Mouse (Mus musculus): ENCODE data around the gene Prpf3. TPM values are rescaled to one million over a fixed set of nuclear protein-coding genes. Genes with fewer than 3 reads are reported as not detected.

Prpf3 gene
- total and polyA plus RNA-seq, 2 experiments from 2014 or later = 7.7 to 22.6 TPM

DNA sequence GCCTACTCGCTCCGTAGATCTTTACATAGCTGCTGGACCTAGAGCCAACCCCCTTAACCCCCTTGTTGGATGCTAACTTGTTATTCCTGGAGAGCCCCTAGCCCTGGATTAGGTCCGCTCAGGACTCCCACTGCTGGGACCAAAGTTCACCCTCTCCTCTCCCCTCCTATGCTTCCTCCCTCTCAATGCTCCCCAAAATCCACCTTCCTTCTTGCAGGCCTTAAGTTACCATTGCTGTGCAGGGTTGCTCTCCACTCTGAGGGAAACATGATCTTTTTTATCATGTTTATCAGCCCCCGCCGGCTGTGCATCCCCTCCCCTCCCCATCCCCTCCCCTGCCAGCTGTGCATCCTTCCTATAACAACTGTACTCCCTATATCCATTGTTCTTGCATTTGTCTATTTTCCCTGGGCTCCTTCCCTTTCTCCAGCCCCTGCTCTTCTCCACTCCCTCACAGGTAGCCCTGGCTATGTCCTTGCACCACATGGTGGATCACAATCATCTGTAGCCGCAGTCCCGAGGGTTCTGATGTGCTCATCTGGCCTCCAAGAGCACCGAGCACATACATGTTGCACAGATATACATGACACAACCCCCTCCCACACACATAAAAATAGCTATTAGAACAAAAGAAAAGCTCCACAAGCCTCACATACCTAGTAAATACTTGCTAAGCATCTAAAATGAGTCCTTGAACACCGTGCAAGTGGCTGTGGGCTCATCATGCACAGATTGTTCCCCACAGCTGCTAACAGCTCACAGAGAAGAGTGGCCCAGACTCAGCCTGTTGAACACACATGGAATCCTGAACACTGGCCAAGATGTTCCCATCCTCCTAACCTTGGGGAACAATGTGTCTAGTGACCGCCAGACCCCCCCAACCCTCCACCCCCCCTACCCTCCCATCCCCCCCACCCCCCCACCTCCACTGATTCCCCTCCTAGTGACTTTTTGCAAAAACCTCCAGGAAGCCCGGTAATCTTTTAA is 36.7 kb upstream of the Prpf3 start:
- no peak overlapping the region for H3K4me3 ChIP-seq (ENCODE audit: low read length)
- DNase-seq (ENCODE audit: low spot score) = no peak
- H3K9ac ChIP-seq (replicated peaks; ENCODE audit: low read length) = no peak overlapping the region; the same call in 1 of the 2 replicates

GRCm38 (mm10) chr3:95891211-95892065 is 35.8 kb upstream of the Prpf3 start, which contains the start of gene BC028528:
TSS of gene BC028528 (minus strand) at chr3:95892005.
- ATAC-seq (no peak), DNase-seq (ENCODE audit: low spot score) (peak; percentile 18)
- no peak within 1 kb of the TSS; the same call in 1 of the 2 replicates for H3K4me3 ChIP-seq (ENCODE audit: low read length)
- TF ChIP-seq CTCF (IDR thresholded peaks at IDR 0.05; ENCODE audit: low read depth) = no peak
- no peaks in the 10 kb centered on the region for H3K36me3 ChIP-seq (ENCODE audit: insufficient read depth, low read length)
- H3K27me3 ChIP-seq (ENCODE audit: insufficient read depth, low read length) = no peaks in the 10 kb centered on the region
- H3K4me1 ChIP-seq (ENCODE audit: insufficient read depth, low read length) = peaks cover 8% of the 10 kb centered on the region; the same call in 1 of the 2 replicates
- no peaks in the 10 kb centered on the region for H3K9me3 ChIP-seq (ENCODE audit: low read length)
- 25% methylated on average over 12 of the region's 12 CpGs for WGBS
- H3K9ac ChIP-seq (replicated peaks; ENCODE audit: low read length) = no peak within 1 kb of the TSS; the same call in 1 of the 2 replicates
- peak within 1 kb of the TSS; percentile 25 for H3K4me2 ChIP-seq (ENCODE audit: low read depth, low read length)
- peak within 1 kb of the TSS; percentile 72 for H3K27ac ChIP-seq

More for the DNA sequence above, 36.7 kb upstream of the Prpf3 start:
- Histone ChIP-seq H3K27me3 (ENCODE audit: insufficient read depth, low read length) (no peaks in the 10 kb centered on the region), H3K4me1 (ENCODE audit: insufficient read depth, low read length) (peaks cover 8% of the 10 kb centered on the region; the same call in 1 of the 2 replicates), H3K9me3 (ENCODE audit: low read length) (no peaks in the 10 kb centered on the region), H3K36me3 (ENCODE audit: insufficient read depth, low read length) (no peaks in the 10 kb centered on the region), H3K4me2 (ENCODE audit: low read depth, low read length) (peak overlapping the region; percentile 70), H3K27ac (peak overlapping the region; percentile 72)
- no peak for ATAC-seq
- no peak for TF ChIP-seq CTCF (IDR thresholded peaks at IDR 0.05; ENCODE audit: low read depth)
- WGBS = 41% methylated on average over 11 of the region's 11 CpGs

DNA sequence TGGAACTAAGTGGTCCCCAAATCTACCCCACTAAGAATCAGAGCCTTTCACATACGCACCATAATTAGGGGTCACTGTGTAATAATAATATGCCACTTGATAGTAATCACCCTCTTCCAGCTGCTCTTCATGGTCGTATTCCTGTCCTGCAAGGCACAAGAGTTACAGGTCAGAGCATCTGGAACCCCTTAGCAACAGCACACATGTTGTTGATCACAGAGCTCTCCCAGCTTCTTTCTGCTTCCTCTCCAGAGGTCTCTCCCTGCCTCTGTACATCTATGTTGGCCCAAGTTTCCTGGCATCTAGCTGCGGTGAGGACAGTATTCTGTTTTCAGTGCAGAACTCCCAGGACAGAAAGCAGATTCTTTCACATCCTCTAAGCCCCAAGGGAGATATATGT is 34.0 kb upstream of the Prpf3 start:
- 79% methylated on average over 3 of the region's 3 CpGs for WGBS
- H3K4me1 ChIP-seq (ENCODE audit: insufficient read depth, low read length) = 0 out of 2 replicates have a peak, but pooled peaks cover 5% of the 10 kb centered on the region

GRCm38 (mm10) chr3:95887596-95887995 is 31.9 kb upstream of the Prpf3 start:
- Histone ChIP-seq H3K4me1 (ENCODE audit: insufficient read depth, low read length) (peaks cover 3% of the 10 kb centered on the region; the same call in 1 of the 2 replicates), H3K4me2 (ENCODE audit: low read depth, low read length) (no peak overlapping the region), H3K9ac (replicated peaks; ENCODE audit: low read length) (no peak overlapping the region), H3K27me3 (ENCODE audit: insufficient read depth, low read length) (no peaks in the 10 kb centered on the region), H3K9me3 (ENCODE audit: low read length) (no peaks in the 10 kb centered on the region), H3K36me3 (ENCODE audit: insufficient read depth, low read length) (no peaks in the 10 kb centered on the region), H3K4me3 (ENCODE audit: low read length) (no peak overlapping the region), H3K27ac (no peak overlapping the region)
- WGBS = 88% methylated on average over 4 of the region's 4 CpGs
- no peak for TF ChIP-seq CTCF (IDR thresholded peaks at IDR 0.05; ENCODE audit: low read depth)
- no peak for DNase-seq (ENCODE audit: low spot score)
- no peak for ATAC-seq

More for the DNA sequence above, 34.0 kb upstream of the Prpf3 start:
- Histone ChIP-seq H3K9ac (replicated peaks; ENCODE audit: low read length) (no peak overlapping the region), H3K27ac (no peak overlapping the region), H3K9me3 (ENCODE audit: low read length) (no peaks in the 10 kb centered on the region), H3K27me3 (ENCODE audit: insufficient read depth, low read length) (no peaks in the 10 kb centered on the region), H3K4me2 (ENCODE audit: low read depth, low read length) (no peak overlapping the region), H3K36me3 (ENCODE audit: insufficient read depth, low read length) (no peaks in the 10 kb centered on the region), H3K4me3 (ENCODE audit: low read length) (no peak overlapping the region)
- no peak for ATAC-seq
- TF ChIP-seq CTCF (IDR thresholded peaks at IDR 0.05; ENCODE audit: low read depth) = no peak
- no peak for DNase-seq (ENCODE audit: low spot score)

DNA sequence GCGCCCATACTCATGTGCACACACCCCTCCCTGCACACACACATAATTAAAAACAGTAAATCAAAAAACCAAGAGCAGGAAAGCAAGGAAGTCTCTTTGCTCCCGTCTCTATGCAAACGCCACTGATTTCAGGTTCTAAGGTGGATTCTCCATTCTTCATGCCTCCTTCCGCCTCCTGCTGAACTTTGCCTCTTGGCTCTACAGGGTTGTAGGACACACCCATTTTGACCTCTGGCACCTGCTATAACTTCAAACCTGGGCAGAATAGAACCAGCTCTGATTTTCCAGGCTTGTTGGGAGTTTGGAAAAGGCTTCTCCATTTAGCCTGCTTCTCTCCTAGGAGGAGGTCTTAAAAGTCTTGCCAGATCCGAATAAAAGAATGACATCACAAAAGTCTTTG is 28.7 kb upstream of the Prpf3 start:
- no peak overlapping the region for H3K4me2 ChIP-seq (ENCODE audit: low read depth, low read length)
- H3K4me3 ChIP-seq (ENCODE audit: low read length) = no peak overlapping the region
- TF ChIP-seq CTCF (IDR thresholded peaks at IDR 0.05; ENCODE audit: low read depth) = no peak
- DNase-seq (ENCODE audit: low spot score) (no peak), ATAC-seq (no peak)
- H3K27ac ChIP-seq = no peak overlapping the region
- no peaks in the 10 kb centered on the region for H3K9me3 ChIP-seq (ENCODE audit: low read length)
- no peaks in the 10 kb centered on the region for H3K27me3 ChIP-seq (ENCODE audit: insufficient read depth, low read length)
- peaks cover 5% of the 10 kb centered on the region; the same call in 1 of the 2 replicates for H3K4me1 ChIP-seq (ENCODE audit: insufficient read depth, low read length)
- no peaks in the 10 kb centered on the region for H3K36me3 ChIP-seq (ENCODE audit: insufficient read depth, low read length)
- WGBS = 85% methylated on average over 5 of the region's 5 CpGs
- H3K9ac ChIP-seq (replicated peaks; ENCODE audit: low read length) = no peak overlapping the region

GRCm38 (mm10) chr3:95882816-95883425 is 27.2 kb upstream of the Prpf3 start:
- Histone ChIP-seq H3K4me2 (ENCODE audit: low read depth, low read length) (peak overlapping the region; percentile 98), H3K36me3 (ENCODE audit: insufficient read depth, low read length) (no peaks in the 10 kb centered on the region), H3K4me1 (ENCODE audit: insufficient read depth, low read length) (peaks cover 5% of the 10 kb centered on the region; the same call in 1 of the 2 replicates), H3K27me3 (ENCODE audit: insufficient read depth, low read length) (no peaks in the 10 kb centered on the region), H3K27ac (peak overlapping the region; percentile 72; the same call in 1 of the 2 replicates), H3K4me3 (ENCODE audit: low read length) (peak overlapping the region; percentile 56), H3K9ac (replicated peaks; ENCODE audit: low read length) (peak overlapping the region; percentile 38), H3K9me3 (ENCODE audit: low read length) (no peaks in the 10 kb centered on the region)
- DNase-seq (ENCODE audit: low spot score) (peak; percentile 79), ATAC-seq (no peak)
- 3% methylated on average over 24 of the region's 24 CpGs for WGBS
- peak; percentile 65 for TF ChIP-seq CTCF (IDR thresholded peaks at IDR 0.05; ENCODE audit: low read depth)
